Mouse (Mus musculus): ENCODE results near the gene Npas3.

Npas3 gene

DNA sequence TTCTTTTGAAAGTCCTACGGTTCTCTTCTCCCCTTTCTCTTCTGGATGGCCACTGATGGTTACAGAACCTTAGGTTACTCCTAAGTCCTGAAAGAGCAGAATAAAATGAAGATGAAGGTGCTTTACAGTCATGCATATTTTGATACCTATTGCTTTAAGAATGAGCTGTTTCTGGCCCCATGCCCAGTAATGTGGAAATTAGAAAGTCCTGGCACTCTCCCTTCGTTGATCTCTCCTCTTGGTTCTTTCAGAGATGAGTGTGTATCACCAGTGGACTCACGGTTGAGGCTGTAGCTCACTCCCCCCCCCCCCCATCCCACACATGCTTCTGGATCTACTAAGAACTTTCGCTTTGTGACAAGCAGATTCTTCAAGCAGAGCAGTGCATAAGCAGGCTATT, 167.6 kb downstream of the Npas3 start:
- DNase-seq = no peak

DNA sequence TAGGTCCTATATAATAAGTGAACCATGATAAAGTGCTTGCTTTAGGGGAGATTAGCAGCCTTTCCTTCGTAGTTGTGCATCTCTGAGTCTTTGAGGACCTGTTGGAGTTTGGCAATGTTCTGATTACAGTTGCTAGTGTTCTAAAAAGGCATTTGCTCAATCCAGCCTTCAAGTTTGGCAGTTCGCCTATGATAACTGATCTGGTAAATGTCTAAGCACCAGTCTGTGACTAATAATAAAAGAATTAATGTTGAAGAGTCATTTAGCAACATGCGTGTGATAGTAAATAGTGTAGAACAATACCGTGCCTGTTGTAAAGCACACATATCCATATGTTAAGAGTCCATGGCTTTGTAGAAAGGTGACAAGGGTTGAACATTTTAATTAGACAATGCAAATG, 173.2 kb downstream of the Npas3 start:
- DNase-seq = no peak

DNA sequence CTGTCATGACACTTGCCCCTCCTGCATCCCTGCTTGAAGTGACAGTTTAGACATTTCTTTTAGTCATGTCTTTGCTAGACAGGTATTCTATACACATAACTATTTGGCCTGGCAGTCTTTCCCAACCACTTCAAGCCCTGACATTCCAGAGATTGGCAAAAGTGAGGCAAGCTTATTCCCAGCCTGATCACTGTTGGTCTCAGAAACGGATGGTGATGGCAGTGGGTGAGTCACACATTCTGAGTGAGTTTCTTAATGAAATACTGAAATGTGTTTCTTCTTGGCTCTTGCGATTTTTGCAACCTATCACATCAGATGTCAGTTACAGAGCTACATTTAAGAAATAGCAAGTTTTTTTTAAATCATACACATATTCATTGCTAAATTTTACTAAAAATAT, 175.2 kb downstream of the Npas3 start:
- DNase-seq = no peak

DNA sequence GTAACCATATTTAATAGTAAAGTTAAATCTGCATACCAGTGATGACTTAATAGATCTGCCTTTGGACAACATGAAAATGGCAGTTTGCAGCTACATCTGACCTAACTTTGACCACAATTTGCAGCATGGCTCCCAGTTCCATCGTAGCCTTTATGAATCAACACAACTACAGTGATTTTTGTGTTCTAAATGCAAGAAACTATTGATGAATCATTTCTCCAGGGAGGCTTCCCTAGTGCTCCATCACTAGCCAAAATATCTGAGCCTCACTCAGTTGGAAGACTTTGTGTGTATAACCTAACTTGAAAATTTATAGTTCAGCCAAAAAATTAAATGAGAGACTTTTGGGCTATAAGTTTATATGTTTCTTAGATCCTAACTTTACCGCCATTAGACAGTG, 177.5 kb downstream of the Npas3 start:
- DNase-seq = no peak

DNA sequence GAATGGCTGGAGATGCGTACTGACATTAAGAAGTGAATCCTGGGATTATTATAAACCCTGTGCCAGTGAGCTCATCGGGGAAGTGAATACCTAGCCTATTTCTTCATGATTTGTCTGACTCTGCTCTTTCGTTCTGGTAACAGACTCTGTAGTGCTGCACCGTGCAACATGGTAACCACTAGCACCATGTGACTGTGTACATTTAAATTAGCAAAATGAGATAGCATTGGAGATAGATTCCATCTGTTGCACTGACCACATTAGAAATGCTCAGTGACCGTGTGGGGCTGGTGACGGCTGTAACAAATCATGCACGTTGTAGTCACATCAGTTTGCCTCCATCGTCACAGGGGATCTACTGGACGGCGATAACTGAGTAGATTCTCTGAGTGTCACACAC, 178.7 kb downstream of the Npas3 start:
- no peak for DNase-seq

DNA sequence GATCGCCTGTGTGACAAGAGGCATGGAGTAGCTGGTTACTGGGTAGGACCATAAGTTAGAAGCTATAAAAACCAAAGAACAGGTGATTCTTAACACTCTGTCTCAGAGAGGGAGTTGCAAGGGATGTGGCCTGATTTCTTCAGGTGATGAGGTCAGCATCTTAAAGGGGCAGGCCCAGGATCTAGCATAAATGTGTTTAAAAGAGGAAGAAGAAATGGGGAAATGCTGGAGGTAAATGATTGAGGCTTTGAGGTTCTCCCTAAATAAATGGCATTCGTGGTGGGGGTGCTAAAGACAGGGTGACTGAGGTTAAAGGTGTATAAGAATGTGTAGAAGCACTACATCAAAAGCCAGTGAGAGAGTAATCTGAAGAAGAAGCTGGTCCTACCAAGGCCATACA, 193.6 kb downstream of the Npas3 start:
- DNase-seq = no peak

DNA sequence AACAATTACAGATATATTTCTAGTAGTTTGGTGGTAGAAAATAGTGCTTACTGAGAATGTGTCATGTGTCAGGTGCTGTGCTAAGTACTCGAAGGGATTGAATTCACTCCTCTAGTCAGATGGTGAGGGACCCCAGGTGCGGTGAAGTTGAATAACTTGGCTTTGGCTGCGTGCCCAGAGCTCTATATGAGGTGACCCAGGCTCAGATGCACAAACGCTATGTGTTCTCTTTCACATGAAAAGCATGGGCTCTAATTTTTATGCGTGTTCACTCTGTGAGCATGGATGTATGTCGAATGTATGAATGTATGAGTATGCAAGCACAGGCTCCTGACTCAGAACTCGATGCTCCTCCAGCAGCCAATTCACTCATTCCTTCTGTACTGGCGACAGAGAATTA, 199.0 kb downstream of the Npas3 start:
- peak in 1 of 2 experiments; percentile 11 for DNase-seq

DNA sequence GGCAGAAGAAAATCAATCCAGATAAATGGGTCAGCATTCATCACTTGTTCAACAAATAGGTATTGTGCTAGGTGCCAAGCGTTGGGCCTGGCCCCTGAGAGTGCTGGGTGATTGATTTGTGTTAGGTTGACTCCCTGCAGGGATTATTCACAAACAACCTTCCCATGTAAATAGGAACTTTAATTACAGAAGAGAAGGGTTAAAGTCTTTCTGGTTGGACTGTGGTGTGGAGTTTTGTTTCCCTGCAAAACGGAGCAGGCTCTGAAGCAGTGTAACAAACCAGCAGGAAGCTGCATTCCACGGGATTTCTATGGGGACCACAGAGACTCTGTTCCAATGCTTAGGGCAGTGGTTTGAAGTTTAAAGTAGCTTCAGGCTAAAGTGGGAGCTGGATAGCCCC, 199.6 kb downstream of the Npas3 start:
- peak in 1 of 2 experiments; percentile 6 for DNase-seq

DNA sequence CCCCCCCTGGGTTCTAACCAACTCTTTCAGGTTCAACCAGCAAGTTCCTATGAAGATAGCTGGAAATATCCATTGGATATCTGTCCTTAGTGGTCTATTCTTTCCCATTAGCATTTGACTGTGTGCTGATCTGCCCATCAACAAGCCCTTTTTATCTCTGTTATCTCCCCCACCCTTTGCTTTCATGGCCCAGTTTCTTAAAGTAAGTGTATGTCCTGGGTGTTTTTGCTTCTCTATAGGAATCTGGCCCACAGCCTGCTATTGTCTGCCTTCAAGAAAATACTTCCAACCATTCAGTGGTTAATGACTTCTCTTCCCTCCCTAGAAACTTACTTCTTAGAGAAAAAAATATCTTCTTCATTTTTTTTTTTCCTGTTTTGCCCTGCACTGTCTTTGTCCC, 219.1 kb downstream of the Npas3 start:
- no peak for DNase-seq

DNA sequence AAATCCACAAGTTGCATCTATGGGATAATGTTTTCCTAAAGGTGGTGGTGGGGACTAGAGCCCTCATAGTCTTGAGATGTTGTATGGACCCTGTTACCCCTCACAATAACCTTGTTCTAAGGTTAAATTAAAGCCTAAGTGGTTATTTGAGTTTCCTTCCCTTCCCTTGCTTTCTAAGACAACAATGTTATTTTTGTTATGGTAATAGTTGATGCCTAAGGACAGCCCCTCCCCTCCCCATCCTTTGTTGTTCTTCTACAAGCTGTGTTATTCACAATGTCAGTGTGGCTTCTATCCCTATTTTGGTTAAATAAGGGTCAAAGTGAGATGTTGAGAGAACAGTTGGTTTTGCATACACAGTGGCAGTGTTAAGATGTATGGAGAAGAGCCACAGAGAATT, 226.0 kb downstream of the Npas3 start:
- no peak for DNase-seq

DNA sequence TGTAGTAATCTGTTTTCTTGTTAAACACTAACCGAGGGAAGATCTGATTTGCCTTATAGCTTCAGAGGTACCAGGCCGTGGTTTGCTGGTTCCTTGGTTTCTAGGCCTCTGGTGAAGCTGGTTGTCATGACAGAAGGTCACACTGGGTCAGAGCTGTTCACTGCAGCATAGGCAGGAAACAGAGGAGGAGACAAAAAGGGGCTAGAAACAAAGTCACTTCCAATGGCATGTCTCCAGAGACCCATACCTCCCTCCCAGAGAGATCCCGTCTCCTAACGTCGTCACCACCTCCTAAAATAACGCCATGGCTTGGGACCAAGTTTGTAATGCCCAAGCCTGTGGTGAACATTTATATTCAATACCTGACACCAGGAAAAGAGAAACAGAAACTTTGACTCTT, 236.4 kb downstream of the Npas3 start:
- no peak for DNase-seq

DNA sequence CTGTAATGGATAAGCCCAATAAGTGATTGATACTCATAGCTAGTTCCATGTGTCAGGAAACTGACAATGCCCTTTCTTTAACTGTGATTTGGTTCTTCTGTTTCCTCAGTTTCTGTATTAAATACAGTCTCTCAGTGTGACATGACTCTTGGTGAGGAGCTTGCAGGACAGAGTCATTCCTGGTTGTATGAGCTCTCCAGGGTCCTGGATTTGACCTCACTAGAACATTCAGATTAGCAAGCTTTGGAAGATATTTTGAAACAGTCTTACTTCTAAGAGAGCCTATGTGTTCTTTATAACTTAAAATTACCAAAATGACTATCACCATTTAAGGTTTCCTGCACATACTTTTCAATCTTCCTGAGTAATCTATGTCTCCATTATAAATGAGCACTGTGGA, 247.9 kb downstream of the Npas3 start:
- no peak for DNase-seq

DNA sequence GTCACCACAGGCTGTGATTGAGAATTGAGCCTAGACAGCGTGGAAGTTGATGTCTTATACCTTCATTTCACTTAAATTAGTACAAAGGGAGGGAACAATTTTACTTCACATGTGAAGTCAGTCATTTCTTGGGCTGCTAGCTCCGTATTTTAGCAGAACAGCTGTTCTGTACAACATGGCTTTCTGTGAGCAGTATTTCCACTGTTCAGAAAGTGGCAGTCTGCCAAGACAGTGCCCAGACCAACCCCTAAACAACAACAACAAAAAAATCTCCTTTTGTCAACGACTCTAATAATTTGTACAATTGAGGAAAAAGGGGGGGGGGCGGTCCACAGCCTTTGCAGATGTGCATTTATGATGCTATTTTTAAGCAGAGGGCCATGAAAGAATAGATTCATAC, 266.4 kb downstream of the Npas3 start:
- DNase-seq = no peak

DNA sequence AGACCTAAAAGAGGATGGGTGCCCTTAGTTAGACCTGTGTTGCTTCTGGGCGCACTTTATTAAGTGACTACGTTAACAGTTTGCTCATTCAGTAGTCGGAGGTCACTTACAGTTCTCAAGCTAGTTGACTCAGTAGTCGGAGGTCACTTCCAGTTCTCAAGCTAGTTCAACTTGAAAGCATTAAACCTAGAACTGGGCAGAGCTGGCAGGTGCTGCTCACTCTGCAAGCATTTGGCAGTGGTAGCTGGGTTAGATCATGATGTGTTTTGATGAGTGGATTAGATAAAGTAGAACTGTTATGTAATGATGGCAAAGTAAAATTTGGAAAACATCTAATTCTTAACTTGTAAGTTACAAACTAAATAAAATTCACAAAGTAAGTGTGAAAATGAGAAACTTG, 271.1 kb downstream of the Npas3 start:
- no peak for DNase-seq

DNA sequence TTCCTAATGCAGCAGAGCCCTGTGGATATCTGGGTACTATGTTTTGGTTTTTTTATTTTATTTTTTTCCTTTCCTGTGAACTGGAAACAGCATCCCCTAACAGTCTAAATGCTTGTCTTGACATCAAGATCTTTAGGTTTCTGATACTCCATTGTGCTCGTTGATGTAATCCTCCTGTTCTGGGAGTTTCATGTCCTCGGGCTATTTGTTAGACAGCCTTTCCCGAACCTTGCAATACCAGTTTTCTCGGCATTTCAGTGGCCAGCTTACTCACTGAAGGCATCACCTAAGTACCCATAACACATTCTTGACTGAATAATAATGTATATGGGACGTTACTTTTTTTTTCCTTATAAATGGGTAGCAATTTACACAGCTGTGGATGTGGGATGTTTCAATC, 274.2 kb downstream of the Npas3 start:
- DNase-seq = no peak

DNA sequence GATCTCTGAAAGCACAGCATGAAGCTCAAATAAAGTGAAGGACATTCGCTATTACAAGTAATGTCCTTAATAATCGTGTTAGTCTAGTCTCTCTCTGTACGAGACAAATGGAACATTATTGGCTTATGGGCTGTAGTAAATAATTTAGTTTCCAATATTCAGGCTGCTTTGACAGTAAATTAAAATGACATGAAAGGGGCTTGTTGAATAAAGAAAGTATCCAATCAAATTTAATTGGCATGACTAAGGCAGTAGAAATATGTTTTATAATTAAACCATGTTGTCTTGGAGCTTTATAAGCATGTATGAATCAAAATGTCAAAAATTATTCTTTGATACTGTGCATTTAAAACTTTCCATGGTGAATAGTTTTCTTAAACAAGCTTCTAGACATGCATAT, 278.6 kb downstream of the Npas3 start:
- no peak for DNase-seq

DNA sequence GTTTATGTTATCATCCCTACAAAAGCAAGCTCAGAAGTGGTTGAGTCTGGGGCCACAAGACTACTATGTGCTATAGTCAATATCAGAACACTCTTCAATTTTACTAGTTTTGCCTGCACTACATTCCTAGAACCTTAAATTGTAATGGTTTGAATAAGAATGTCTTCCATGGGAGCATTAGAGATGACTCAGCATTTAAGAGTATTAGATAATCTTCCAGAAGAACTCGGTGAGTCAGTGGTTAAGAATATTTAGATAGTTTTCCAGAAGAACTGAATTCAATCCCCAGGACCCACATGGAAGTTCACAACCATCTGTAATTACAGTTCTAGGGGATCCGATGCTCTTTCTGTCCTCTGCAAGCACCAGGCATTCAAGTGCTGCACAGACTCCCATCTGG, 280.9 kb downstream of the Npas3 start:
- DNase-seq = no peak

DNA sequence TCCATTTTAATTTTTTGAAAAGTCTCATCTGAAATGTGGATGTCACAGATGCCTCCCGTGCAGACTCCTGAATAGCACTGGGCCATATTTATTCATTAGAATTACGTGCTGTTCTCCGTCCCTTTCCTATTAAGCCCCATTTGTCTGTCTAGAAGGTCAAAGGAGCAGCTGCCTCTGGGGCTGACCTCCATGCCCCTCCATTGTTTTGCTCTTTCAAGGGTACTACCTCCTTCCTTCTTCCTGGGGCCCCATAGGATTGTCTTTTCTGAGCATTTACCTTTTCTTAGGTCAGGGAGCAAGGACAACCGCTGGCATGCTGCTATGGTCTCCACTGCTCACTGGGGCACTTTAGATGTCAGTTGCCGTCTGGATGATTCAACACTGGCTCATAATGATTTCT, 288.3 kb downstream of the Npas3 start:
- DNase-seq = no peak

DNA sequence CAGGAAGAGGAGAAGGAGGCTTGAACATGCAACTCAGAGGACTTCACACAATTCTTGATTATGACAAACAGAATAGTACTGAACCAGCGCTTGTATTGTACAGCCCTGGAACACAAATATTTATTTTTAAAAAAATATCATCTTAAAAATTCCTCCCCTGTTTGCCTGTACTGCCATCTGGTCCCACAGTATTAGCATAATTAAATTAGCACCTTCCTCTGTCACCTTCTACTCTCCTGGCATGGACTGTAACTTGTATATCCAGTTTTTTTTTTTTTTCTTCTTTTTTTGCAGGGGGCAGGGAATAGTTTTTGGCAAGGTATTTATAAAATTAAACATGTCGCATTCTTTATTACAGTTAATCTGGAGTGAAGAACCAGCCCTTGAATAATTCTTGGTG, 307.9 kb downstream of the Npas3 start:
- DNase-seq = no peak

DNA sequence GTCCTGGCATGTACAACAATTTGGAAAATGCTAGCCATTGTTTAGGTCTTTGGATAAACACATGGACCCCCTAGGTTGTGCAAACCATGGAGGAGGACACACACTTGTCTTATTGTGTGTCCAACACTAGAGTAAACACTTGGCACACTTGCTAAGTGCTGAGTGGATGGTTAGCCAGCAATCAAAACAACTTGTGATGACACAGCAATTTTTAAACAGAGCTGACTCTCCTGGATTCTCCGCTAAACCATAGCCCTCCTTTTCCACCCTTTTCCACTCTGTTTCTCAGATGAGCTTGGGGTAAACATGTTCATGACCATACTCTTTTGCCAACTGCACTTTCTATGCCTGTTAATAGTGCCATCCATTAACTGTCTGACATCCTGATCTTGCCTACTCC, 309.8 kb downstream of the Npas3 start:
- DNase-seq = no peak

DNA sequence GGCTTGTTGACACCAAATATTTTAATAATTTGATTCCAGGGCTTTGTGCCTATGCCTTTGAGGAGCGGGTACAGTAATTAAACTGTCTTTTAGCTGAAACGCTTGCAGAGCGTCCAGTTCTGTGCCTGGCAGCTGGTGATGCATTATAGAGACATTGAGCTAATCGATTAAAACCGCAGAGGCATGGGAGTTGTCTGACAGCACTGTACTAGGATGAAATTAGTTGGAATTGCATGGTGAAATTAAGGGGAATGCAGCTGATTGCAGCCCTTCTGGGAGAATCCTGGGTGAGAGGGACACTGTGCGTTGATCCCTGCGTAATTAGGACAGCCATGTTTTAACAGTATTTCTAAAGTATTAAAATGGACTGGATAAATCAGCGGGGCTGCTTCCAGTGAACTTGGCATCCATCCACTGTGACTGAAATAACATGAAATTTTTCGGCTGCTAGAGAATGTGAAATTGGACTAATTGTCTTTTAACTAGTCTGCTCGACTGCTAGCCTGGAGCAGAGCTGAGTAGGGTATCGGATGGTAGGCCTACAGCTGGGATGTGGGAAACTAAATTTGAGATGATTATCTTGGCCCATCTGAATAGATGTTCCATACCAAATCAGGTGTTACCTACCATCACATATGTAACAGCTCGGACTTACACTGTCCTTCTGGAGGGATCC, 318.4 kb downstream of the Npas3 start:
- DNase-seq = no peak

DNA sequence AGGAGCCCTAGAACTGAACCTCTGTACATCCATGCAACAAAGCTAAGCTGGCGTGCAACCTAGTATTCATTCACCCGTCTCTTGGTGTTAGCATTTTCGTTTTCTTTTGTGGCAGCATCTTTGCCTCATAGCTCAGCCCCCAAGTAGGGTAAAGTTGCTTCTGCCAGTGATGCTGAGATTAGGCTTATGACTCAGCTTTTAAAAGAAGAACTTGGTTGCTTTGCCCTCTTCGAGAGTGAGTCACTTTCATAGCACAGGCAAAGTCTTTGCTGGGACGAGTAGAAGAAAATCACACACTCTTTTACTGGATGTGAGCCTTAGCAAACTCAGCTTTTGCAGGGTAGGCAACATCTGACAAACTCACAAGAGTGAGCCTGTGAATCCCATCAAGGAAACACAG, 332.7 kb downstream of the Npas3 start:
- DNase-seq = no peak

DNA sequence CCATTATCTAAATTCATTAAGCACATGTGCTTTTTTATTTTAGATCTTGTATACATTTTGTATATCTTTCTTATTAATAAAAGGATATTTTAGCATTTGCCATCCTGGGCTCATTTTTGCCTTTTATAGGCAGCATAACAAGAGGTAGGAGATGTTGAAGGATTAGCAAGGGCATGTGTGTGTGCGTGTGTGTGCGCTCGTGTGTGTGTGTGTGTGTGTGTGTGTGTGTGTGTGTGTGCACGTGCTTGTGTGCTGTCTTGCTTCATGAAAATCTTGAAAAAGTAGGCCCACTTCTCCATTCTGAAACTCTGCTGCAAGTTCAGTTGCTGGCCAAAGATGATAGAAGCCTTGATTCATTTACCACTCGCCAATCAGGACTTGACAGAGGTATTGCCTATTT, 338.8 kb downstream of the Npas3 start:
- DNase-seq = no peak

DNA sequence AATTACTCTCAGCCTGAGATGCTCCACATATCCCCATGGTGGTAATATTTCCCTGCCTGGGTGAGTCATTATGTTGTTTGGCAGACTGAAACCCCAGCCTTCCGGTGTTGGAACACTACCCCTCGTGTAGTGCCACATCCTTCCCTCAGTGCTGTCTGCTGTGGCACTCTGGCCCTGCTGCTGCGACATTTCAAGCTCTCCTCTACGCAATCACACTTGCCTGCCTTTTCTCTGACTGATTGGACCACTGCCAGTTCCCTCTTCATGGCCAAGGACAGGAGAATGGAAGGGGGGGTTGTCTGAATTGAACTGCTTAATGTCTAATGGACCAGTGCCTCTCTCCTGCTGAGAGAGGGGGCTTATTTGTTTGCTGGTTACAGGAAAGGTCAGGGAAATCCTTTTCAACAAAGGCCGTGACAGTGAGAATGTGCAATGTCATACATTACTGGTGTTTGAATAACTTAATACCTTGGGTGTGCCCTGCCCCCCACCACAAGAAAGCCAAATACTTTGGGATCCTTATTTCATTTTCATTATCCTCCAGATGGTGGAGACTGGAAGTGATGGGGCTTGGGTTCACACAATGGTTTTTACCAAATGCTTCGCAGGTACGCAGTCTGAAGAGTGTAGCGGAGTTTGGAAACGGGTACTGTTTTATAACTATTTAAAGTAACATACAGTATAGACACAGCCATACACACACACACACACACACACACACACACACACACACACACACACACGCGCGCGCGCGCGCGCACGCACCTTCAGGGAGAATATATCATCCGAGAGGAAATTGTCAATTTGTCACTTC, 339.4 kb downstream of the Npas3 start:
- DNase-seq = peak; percentile 8 to 16

DNA sequence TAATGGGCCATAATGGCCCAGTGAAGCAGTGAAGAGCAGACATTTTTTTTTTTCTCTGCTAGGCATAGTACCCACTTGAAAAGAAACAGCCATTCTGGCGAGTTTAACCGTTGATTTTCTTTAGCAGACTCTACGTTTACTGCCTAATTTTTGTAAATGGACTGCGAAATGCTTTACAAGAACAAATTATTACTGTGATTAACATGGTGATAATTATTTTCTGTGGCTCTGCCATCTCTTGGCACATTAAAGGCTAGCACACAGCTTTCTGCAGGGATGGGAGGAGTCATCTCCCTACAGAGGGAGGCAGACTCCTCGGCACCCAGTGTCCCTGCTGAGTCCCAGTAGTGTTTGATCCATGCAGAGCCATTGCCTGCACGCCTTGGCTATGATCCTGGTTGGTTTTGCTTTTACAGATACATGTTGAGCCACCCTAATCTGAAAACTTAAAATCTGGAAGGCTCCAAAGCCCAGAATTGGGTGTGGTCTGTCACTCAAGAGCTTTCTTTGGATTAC, 341.0 kb downstream of the Npas3 start:
- DNase-seq = no peak

Data from cerebellum, postnatal 36 days (tissue).